Mouse (Mus musculus) spleen, adult 2 months (tissue): ENCODE results near the gene Actn1.

Experiments
- CTCF ChIP-seq: fragments of 200-500 bp; IDR thresholded peaks from 2 replicates; pipeline ENCODE4 v1.5.1; 2011; ENCODE audit warnings: mild to moderate bottlenecking, inconsistent platforms; ENCODE audit not compliant: insufficient read depth, insufficient read length, insufficient replicate concordance; ENCODE audit errors: extremely low read depth
- POLR2A ChIP-seq: fragments of 200-500 bp; IDR thresholded peaks from 2 replicates; pipeline ENCODE4 v1.6.1; 2011; ENCODE audit warnings: low read depth, low read length, inconsistent platforms

GRCm38 (mm10) chr12:80244127-80244526 is 16.0 kb downstream of the Actn1 start:
- TF ChIP-seq CTCF = no peak
- no peak for TF ChIP-seq POLR2A
